Mouse (Mus musculus): Measurements from ENCODE around the gene Gm16181. TPM values are rescaled to one million over a fixed set of nuclear protein-coding genes. Genes with fewer than 3 reads are reported as not detected.
"Not testable (repeated sequence)": the region's sequence is repeated elsewhere in the genome, so short reads cannot be mapped to it uniquely, and the experiment has no call there.

Gene Gm16181
- polyA plus RNA-seq, 1 experiment, result 1.2 TPM

- no peak for DNase-seq
- H3K4me3 ChIP-seq (replicated peaks; ENCODE audit: extremely low read depth, low read depth, low read length), result no peak overlapping the region
- TF ChIP-seq POLR2A (IDR thresholded peaks at IDR 0.05; ENCODE audit: borderline replicate concordance, extremely low read depth, low read depth, low read length) (no peak), CTCF (IDR thresholded peaks at IDR 0.05; ENCODE audit: insufficient read depth, low read length) (no peak)
- WGBS, result 41% methylated on average over 6 of the region's 6 CpGs
- H3K4me1 ChIP-seq (ENCODE audit: control insufficient read depth, insufficient read depth, low read length), result peaks cover 23% of the 10 kb centered on the region
Observed at GRCm38 (mm10) chr17:35222299-35222698, 1.7 kb downstream of the Gm16181 start.

- TF ChIP-seq CTCF (IDR thresholded peaks at IDR 0.05; ENCODE audit: insufficient read depth, low read length) (no peak), POLR2A (IDR thresholded peaks at IDR 0.05; ENCODE audit: borderline replicate concordance, extremely low read depth, low read depth, low read length) (no peak)
- DNase-seq, result no peak
- WGBS, result 96% methylated on average over 4 of the region's 4 CpGs
Observed at GRCm38 (mm10) chr17:35224641-35225040, 4.0 kb downstream of the Gm16181 start.

GRCm38 (mm10) chr17:35225456-35225855 lies 4.8 kb downstream of the Gm16181 start:
- no peak for TF ChIP-seq POLR2A (IDR thresholded peaks at IDR 0.05; ENCODE audit: borderline replicate concordance, extremely low read depth, low read depth, low read length)
- no peak for TF ChIP-seq CTCF (IDR thresholded peaks at IDR 0.05; ENCODE audit: insufficient read depth, low read length)
- DNase-seq, result no peak
- Histone ChIP-seq H3K4me3 (replicated peaks; ENCODE audit: extremely low read depth, low read depth, low read length) (no peak overlapping the region), H3K4me1 (ENCODE audit: control insufficient read depth, insufficient read depth, low read length) (peaks cover 14% of the 10 kb centered on the region)
- 88% methylated on average over 5 of the region's 5 CpGs for WGBS

More at GRCm38 (mm10) chr17:35224641-35225040, 4.0 kb downstream of the Gm16181 start:
- Histone ChIP-seq H3K4me3 (replicated peaks; ENCODE audit: extremely low read depth, low read depth, low read length) (no peak overlapping the region), H3K4me1 (ENCODE audit: control insufficient read depth, insufficient read depth, low read length) (peaks cover 21% of the 10 kb centered on the region)

- H3K4me1 ChIP-seq (ENCODE audit: control insufficient read depth, insufficient read depth, low read length), result peaks cover 10% of the 10 kb centered on the region
- WGBS, result 63% methylated on average over 14 of the region's 14 CpGs
- no peak overlapping the region for H3K4me3 ChIP-seq (replicated peaks; ENCODE audit: extremely low read depth, low read depth, low read length)
- no peak for DNase-seq
- TF ChIP-seq CTCF (IDR thresholded peaks at IDR 0.05; ENCODE audit: insufficient read depth, low read length), result no peak
- no peak for TF ChIP-seq POLR2A (IDR thresholded peaks at IDR 0.05; ENCODE audit: borderline replicate concordance, extremely low read depth, low read depth, low read length)
Observed at GRCm38 (mm10) chr17:35226561-35227046, 6.0 kb downstream of the Gm16181 start.

GRCm38 (mm10) chr17:35231022-35231421 lies 10.4 kb downstream of the Gm16181 start:
- no peak for TF ChIP-seq POLR2A (IDR thresholded peaks at IDR 0.05; ENCODE audit: borderline replicate concordance, extremely low read depth, low read depth, low read length)
- no peak for TF ChIP-seq CTCF (IDR thresholded peaks at IDR 0.05; ENCODE audit: insufficient read depth, low read length)
- Histone ChIP-seq H3K4me3 (replicated peaks; ENCODE audit: extremely low read depth, low read depth, low read length) (no peak overlapping the region), H3K4me1 (ENCODE audit: control insufficient read depth, insufficient read depth, low read length) (peaks cover 10% of the 10 kb centered on the region; the same call in 1 of the 2 replicates)
- WGBS, result 83% methylated on average over 10 of the region's 10 CpGs
- DNase-seq, result no peak

GRCm38 (mm10) chr17:35232043-35232442 lies 11.4 kb downstream of the Gm16181 start:
- no peak for TF ChIP-seq POLR2A (IDR thresholded peaks at IDR 0.05; ENCODE audit: borderline replicate concordance, extremely low read depth, low read depth, low read length)
- peak; percentile 89 for TF ChIP-seq CTCF (IDR thresholded peaks at IDR 0.05; ENCODE audit: insufficient read depth, low read length)
- Histone ChIP-seq H3K4me3 (replicated peaks; ENCODE audit: extremely low read depth, low read depth, low read length) (no peak overlapping the region), H3K4me1 (ENCODE audit: control insufficient read depth, insufficient read depth, low read length) (peaks cover 8% of the 10 kb centered on the region; the same call in 1 of the 2 replicates)
- DNase-seq, result peak; percentile 86
- 14% methylated on average over 12 of the region's 12 CpGs for whole genome bisulfite sequencing

GRCm38 (mm10) chr17:35232659-35233058 lies 12.0 kb downstream of the Gm16181 start:
- Histone ChIP-seq H3K4me3 (replicated peaks; ENCODE audit: extremely low read depth, low read depth, low read length) (no peak overlapping the region), H3K4me1 (ENCODE audit: control insufficient read depth, insufficient read depth, low read length) (peaks cover 8% of the 10 kb centered on the region; the same call in 1 of the 2 replicates)
- no peak for DNase-seq
- no peak for TF ChIP-seq CTCF (IDR thresholded peaks at IDR 0.05; ENCODE audit: insufficient read depth, low read length)
- no peak for TF ChIP-seq POLR2A (IDR thresholded peaks at IDR 0.05; ENCODE audit: borderline replicate concordance, extremely low read depth, low read depth, low read length)
- WGBS, result 65% methylated on average over 5 of the region's 5 CpGs

GRCm38 (mm10) chr17:35233114-35233980 lies 12.7 kb downstream of the Gm16181 start, which contains the start of gene Atp6v1g2:
Atp6v1g2 (plus strand) TSS chr17:35233660.
- WGBS, result 29% methylated on average over 18 of the region's 18 CpGs

GRCm38 (mm10) chr17:35234090-35234489 lies 13.5 kb downstream of the Gm16181 start:
- DNase-seq; H3K4me1 ChIP-seq (ENCODE audit: control insufficient read depth, insufficient read depth, low read length); H3K4me3 ChIP-seq (replicated peaks; ENCODE audit: extremely low read depth, low read depth, low read length): not testable (repeated sequence)
- WGBS, result 59% methylated on average over 7 of the region's 7 CpGs

More at GRCm38 (mm10) chr17:35233114-35233980, 12.7 kb downstream of the Gm16181 start, which contains the start of gene Atp6v1g2:
- peaks cover 8% of the 10 kb centered on the region; the same call in 1 of the 2 replicates for H3K4me1 ChIP-seq (ENCODE audit: control insufficient read depth, insufficient read depth, low read length)
- no peak within 1 kb of the TSS for H3K4me3 ChIP-seq (replicated peaks; ENCODE audit: extremely low read depth, low read depth, low read length)
- no peak for DNase-seq
- TF ChIP-seq CTCF (IDR thresholded peaks at IDR 0.05; ENCODE audit: insufficient read depth, low read length) (no peak), POLR2A (IDR thresholded peaks at IDR 0.05; ENCODE audit: borderline replicate concordance, extremely low read depth, low read depth, low read length) (no peak)

All from lung, adult 2 months (tissue).